Mouse (Mus musculus): ENCODE data around the gene Asf1a.
"Not testable (repeated sequence)": the region's sequence is repeated elsewhere in the genome, so short reads cannot be mapped to it uniquely, and the experiment has no call there.

The Asf1a gene

GRCm38 (mm10) chr10:53596677-53597120 is at the start of gene Asf1a:
Gene Asf1a (plus strand): TSS chr10:53596757.
- peak; percentile 98 for DNase-seq (ENCODE audit: low spot score)

GRCm38 (mm10) chr10:53562001-53562400 is 34.6 kb upstream of the Asf1a start:
- no peak for DNase-seq (ENCODE audit: low spot score)

- no peak for DNase-seq (ENCODE audit: low spot score)
These were observed 31.0 kb upstream of the Asf1a start for GRCm38 (mm10) chr10:53565538-53565937.

- DNase-seq (ENCODE audit: low spot score), result no peak
These were observed 28.0 kb upstream of the Asf1a start for GRCm38 (mm10) chr10:53568531-53568930.

- DNase-seq (ENCODE audit: low spot score), result no peak
These were observed 16.4 kb upstream of the Asf1a start for GRCm38 (mm10) chr10:53580137-53580536.

- peak; percentile 15 for DNase-seq (ENCODE audit: low spot score)
These were observed 15.9 kb upstream of the Asf1a start for GRCm38 (mm10) chr10:53580621-53581081.

GRCm38 (mm10) chr10:53581087-53581486 is 15.5 kb upstream of the Asf1a start:
- DNase-seq (ENCODE audit: low spot score), result no peak

GRCm38 (mm10) chr10:53585777-53586176 is 10.8 kb upstream of the Asf1a start:
- no peak for DNase-seq (ENCODE audit: low spot score)

GRCm38 (mm10) chr10:53595744-53596676 is 547 bp upstream of the Asf1a start:
- peak; percentile 8 for DNase-seq (ENCODE audit: low spot score)

- DNase-seq (ENCODE audit: low spot score), result peak; percentile 55
These were observed 744 bp downstream of the Asf1a start for GRCm38 (mm10) chr10:53597121-53597881.

GRCm38 (mm10) chr10:53598821-53599220 is 2.3 kb downstream of the Asf1a start:
- DNase-seq (ENCODE audit: low spot score), result peak; percentile 29

GRCm38 (mm10) chr10:53605328-53605727 is 8.8 kb downstream of the Asf1a start:
- DNase-seq (ENCODE audit: low spot score), result no peak

- no peak for DNase-seq (ENCODE audit: low spot score)
These were observed 11.7 kb downstream of the Asf1a start for GRCm38 (mm10) chr10:53608274-53608673.

- no peak for DNase-seq (ENCODE audit: low spot score)
These were observed 15.6 kb downstream of the Asf1a start for GRCm38 (mm10) chr10:53612172-53612571.

- no peak for DNase-seq (ENCODE audit: low spot score)
These were observed 17.4 kb downstream of the Asf1a start for GRCm38 (mm10) chr10:53613955-53614354.

- no peak for DNase-seq (ENCODE audit: low spot score)
These were observed 19.5 kb downstream of the Asf1a start for GRCm38 (mm10) chr10:53615850-53616616.

GRCm38 (mm10) chr10:53629247-53629917 is 32.8 kb downstream of the Asf1a start:
- peak; percentile 84 for DNase-seq (ENCODE audit: low spot score)

GRCm38 (mm10) chr10:53629918-53630250 is 33.3 kb downstream of the Asf1a start:
- DNase-seq (ENCODE audit: low spot score), result peak; percentile 100

GRCm38 (mm10) chr10:53630339-53630738 is 33.8 kb downstream of the Asf1a start, which contains the start of gene Mcm9:
Gene Mcm9 (minus strand): TSS chr10:53630439.
- DNase-seq (ENCODE audit: low spot score), result not testable (repeated sequence)

- no peak for DNase-seq (ENCODE audit: low spot score)
These were observed 37.6 kb downstream of the Asf1a start for GRCm38 (mm10) chr10:53634160-53634559.

GRCm38 (mm10) chr10:53635246-53635971 is 38.9 kb downstream of the Asf1a start:
- no peak for DNase-seq (ENCODE audit: low spot score)

All from yolk sac, embryonic 10.5 days (tissue).